In genomic region chr19:53230942-53231815, GRCm38 (mm10) we compare ENCODE assay signal across 23 mouse cellular contexts.
"Had no signal": no experiment of that assay in that cellular context is flagged by ENCODE, and none has a peak within 500 bp of the region (broad histone marks: within the 10 kb centered on the region; RNA-seq: fewer than 3 reads in every experiment).

No protein-coding gene starts in this region.

- H3K27me3 ChIP-seq: heart, embryonic 12.5 days; hindbrain, embryonic 12.5 days; intestine, embryonic 15.5 days; limb, embryonic 13.5 days; liver, embryonic 13.5 days; liver, embryonic 15.5 days had no signal

- H3K9me3 ChIP-seq: heart, embryonic 12.5 days; hindbrain, embryonic 10.5 days; hindbrain, embryonic 12.5 days; intestine, embryonic 15.5 days; limb, embryonic 13.5 days; liver, embryonic 13.5 days; liver, embryonic 15.5 days had no signal

- H3K4me1 ChIP-seq: hindbrain, embryonic 10.5 days; hindbrain, embryonic 12.5 days; intestine, embryonic 15.5 days; liver, embryonic 15.5 days had no signal

- H3K9ac ChIP-seq: heart, embryonic 12.5 days; hindbrain, embryonic 12.5 days; hindbrain, embryonic 14.5 days; intestine, embryonic 15.5 days; limb, embryonic 13.5 days; liver, embryonic 13.5 days; liver, embryonic 15.5 days had no signal

- DNase-seq: gastrocnemius, postnatal 14 days; gastrocnemius, postnatal 36 days; heart, adult 18-20 months; heart, postnatal 10 days; heart, postnatal 4 days; kidney, adult 18-20 months; kidney, postnatal 10 days; kidney, postnatal 25 days; kidney, postnatal 4 days; liver; liver, embryonic 13.5 days had no signal

- H3K4me2 ChIP-seq: heart, embryonic 12.5 days; hindbrain, embryonic 12.5 days; hindbrain, embryonic 14.5 days; intestine, embryonic 15.5 days; limb, embryonic 13.5 days; liver, embryonic 11.5 days; liver, embryonic 13.5 days; liver, embryonic 15.5 days had no signal

- ATAC-seq: hindbrain, embryonic 16.5 days; inflammation-experienced regulatory T-cells, adult 6 months; intestine, embryonic 15.5 days had no signal

- H3K27ac ChIP-seq: hindbrain, embryonic 10.5 days; hindbrain, embryonic 12.5 days; hindbrain, embryonic 14.5 days; intestine, embryonic 15.5 days; layer of hippocampus, adult 2 months; left cerebral cortex, adult 2 months; limb, embryonic 13.5 days; liver, embryonic 13.5 days; liver, embryonic 15.5 days had no signal

- H3K4me3 ChIP-seq: heart, embryonic 12.5 days; hindbrain, embryonic 10.5 days; hindbrain, embryonic 12.5 days; intestine, embryonic 15.5 days; layer of hippocampus, adult 2 months; left cerebral cortex, adult 2 months; limb, embryonic 13.5 days; liver, embryonic 13.5 days; liver, embryonic 15.5 days had no signal
